ENCODE assay signal across 7 mouse cellular contexts in the genomic region with DNA sequence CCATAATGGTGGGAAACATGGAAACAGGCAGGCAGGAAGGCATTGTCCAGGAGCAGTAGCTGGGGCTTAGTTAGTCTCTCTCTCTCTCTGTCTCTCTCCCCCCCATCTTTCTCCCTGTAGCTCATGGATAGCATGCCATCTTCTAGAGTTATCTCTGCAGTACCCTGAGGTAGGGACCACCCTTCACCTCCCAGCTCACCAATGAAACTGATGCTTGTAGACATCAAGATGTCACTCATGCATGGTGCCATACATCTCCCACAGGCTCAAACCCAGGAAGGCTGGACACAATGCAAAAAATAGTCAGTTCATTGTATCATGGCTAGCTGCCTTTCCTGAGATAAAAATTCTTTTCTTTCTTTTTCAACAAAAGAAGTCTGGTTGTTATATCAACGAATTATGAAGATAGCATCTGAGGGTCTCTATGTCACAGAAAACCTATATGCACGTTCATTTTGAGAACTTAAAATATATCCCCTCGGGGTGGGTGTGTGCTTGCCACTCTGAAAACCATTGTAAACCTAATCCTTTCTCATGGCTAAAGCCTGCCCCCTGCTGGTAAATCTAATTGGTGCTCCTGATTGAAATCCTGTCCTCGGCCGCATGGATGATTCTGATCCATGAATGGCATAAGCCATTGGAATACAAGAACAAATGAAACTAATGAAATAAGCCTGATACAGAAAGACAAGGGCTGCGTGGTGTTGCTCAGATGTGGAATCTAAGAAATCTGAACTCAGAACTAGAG. TPM values are rescaled to one million over a fixed set of nuclear protein-coding genes. Genes with fewer than 3 reads are reported as not detected.
DNase-seq lines count a peak whose midpoint lies in the region; ATAC-seq and TF ChIP-seq lines count a peak whose summit lies in the region.

No protein-coding gene starts in this region.

- TF ChIP-seq EP300 in CH12.LX (IDR thresholded peaks at IDR 0.05; ENCODE audit: low read length), result no peak
- TF ChIP-seq EP300 in lung, postnatal 0 days (IDR thresholded peaks at IDR 0.05), result no peak

- dilution Hi-C loops in CH12.LX (cut with MboI; ENCODE audit: extremely low pct_ligation_motif_present, extremely low pct_unique_long_range_greater_than_20kb, low sequenced_read_pairs), result no loop called here

- 10% methylated on average over 6 of the region's 6 CpGs for WGBS in lung, postnatal 0 days

- no peaks in the 10 kb centered on the region for H3K79me2 ChIP-seq in CH12.LX (replicated peaks; ENCODE audit: control insufficient read depth, extremely low read depth, insufficient read depth, poor library complexity, severe bottlenecking)

- H3K27me3 ChIP-seq in CH12.LX (replicated peaks), result no peaks in the 10 kb centered on the region
- no peaks in the 10 kb centered on the region for H3K27me3 ChIP-seq in lung, postnatal 0 days (replicated peaks; ENCODE audit: insufficient read depth, low read length)

- no peaks in the 10 kb centered on the region for H3K36me3 ChIP-seq in CH12.LX (replicated peaks in 1 of 2; ENCODE audit: control insufficient read depth in 1 of 2, insufficient read depth in 1 of 2, low read length in 1 of 2)
- no peaks in the 10 kb centered on the region for H3K36me3 ChIP-seq in lung, postnatal 0 days (ENCODE audit: insufficient read depth, low read length)

- H3K9ac ChIP-seq in CH12.LX (ENCODE audit: insufficient read depth, low read depth), result no peak overlapping the region
- no peak overlapping the region for H3K9ac ChIP-seq in lung, postnatal 0 days (replicated peaks; ENCODE audit: low read depth)

- no peaks in the 10 kb centered on the region for H3K4me1 ChIP-seq in CH12.LX (ENCODE audit: control insufficient read depth in 1 of 2, insufficient read depth in 2 of 2)
- H3K4me1 ChIP-seq in cortical plate, adult 2 months (ENCODE audit: control insufficient read depth, insufficient read depth, low read length), result no peaks in the 10 kb centered on the region
- no peaks in the 10 kb centered on the region for H3K4me1 ChIP-seq in lung, postnatal 0 days (ENCODE audit: insufficient read depth, low read depth, low read length)

- H3K4me3 ChIP-seq in CH12.LX (replicated peaks in 1 of 3; ENCODE audit: low read depth in 2 of 3, low read length in 2 of 3, poor library complexity in 1 of 3), result no peak overlapping the region
- H3K4me3 ChIP-seq in cortical plate, adult 2 months (ENCODE audit: insufficient read depth, low read length), result no peak overlapping the region
- no peak overlapping the region for H3K4me3 ChIP-seq in lung, postnatal 0 days (ENCODE audit: low read depth, low read length)

- peak; percentile 73 for TF ChIP-seq RAD21 in CH12.LX (IDR thresholded peaks at IDR 0.05; ENCODE audit: low read depth, low read length)

- no peak for ATAC-seq in lung, postnatal 0 days

- TF ChIP-seq POLR2A in CH12.LX (IDR thresholded peaks at IDR 0.05; ENCODE audit: low read depth, low read length), result no peak
- no peak for TF ChIP-seq POLR2A in cortical plate, adult 2 months (IDR thresholded peaks at IDR 0.05; ENCODE audit: extremely low read depth, insufficient read depth, low read length)

- no peak overlapping the region for H3K4me2 ChIP-seq in CH12.LX (ENCODE audit: insufficient read depth, low read depth, poor library complexity, severe bottlenecking)
- no peak overlapping the region for H3K4me2 ChIP-seq in lung, postnatal 0 days (replicated peaks; ENCODE audit: low read depth, low read length)

- in situ Hi-C loops in CH12.LX (cut with MboI; ENCODE audit: low pct_ligation_motif_present, low pct_unique_long_range_greater_than_20kb, low sequenced_read_pairs), result loop anchor here (25.0 kb wide), 1 partner anchor 820 kb away; no protein-coding TSS in a partner anchor

- DNase-seq in CH12.LX (ENCODE audit: extremely low read depth) (peak; percentile 62), ZHBTc4 (ENCODE audit: low read depth, low spot score) (peak; percentile 59)
- DNase-seq in gastrocnemius, postnatal 25 days, result peak; percentile 5
- peak; percentile 86 for DNase-seq in layer of hippocampus, adult 9-10 months (ENCODE audit: low spot score)
- peak; percentile 70 for DNase-seq in lung, postnatal 0 days (ENCODE audit: low spot score)
- DNase-seq in right cerebral cortex, postnatal 14 days, result peak; percentile 84

- H3K27ac ChIP-seq in CH12.LX (ENCODE audit: insufficient read depth, low read depth), result no peak overlapping the region
- no peak overlapping the region for H3K27ac ChIP-seq in cortical plate, adult 2 months (ENCODE audit: insufficient read depth, low read length)
- no peak overlapping the region for H3K27ac ChIP-seq in lung, postnatal 0 days (ENCODE audit: low read length)

- peak; percentile 41 to 73 for TF ChIP-seq CTCF in CH12.LX (conservative IDR thresholded peaks at IDR 0.05 in 1 of 2, IDR thresholded peaks at IDR 0.05 in 1 of 2; ENCODE audit: low read depth in 2 of 2, low read length in 2 of 2)
- TF ChIP-seq CTCF in cortical plate, adult 2 months (IDR thresholded peaks at IDR 0.05; ENCODE audit: extremely low read depth, insufficient read depth, low read length), result peak; percentile 75
- peak; percentile 83 for TF ChIP-seq CTCF in lung, postnatal 0 days (IDR thresholded peaks at IDR 0.05)

- H3K9me3 ChIP-seq in CH12.LX (replicated peaks; ENCODE audit: low read length), result no peaks in the 10 kb centered on the region
- H3K9me3 ChIP-seq in lung, postnatal 0 days (ENCODE audit: low read length), result no peaks in the 10 kb centered on the region

TF ChIP-seq in CH12.LX, 34 proteins besides CTCF, POLR2A, EP300 and RAD21:
- TF ChIP-seq ZKSCAN1 (IDR thresholded peaks at IDR 0.05; ENCODE audit: borderline replicate concordance, low read depth, low read length) (no peak), MYC (IDR thresholded peaks at IDR 0.05; ENCODE audit: low read depth, low read length) (no peak), SMC3 (IDR thresholded peaks at IDR 0.05; ENCODE audit: low read depth, low read length) (peak; percentile 64)

RNA-seq across cellular contexts. Expression of a gene that starts 14.0 kb away (rescaled TPM):
- not detected in 2 replicates for total RNA-seq in CH12.LX (2012; rRNA removed)
- total RNA-seq in CH12.LX (2014; rRNA removed), result 0.03 TPM in 1 of 2 replicates, not detected in the other
- not detected in 2 replicates for polyA plus RNA-seq in CH12.LX (2012; ENCODE audit: insufficient read length, low read depth)
- polyA plus RNA-seq in cortical plate, adult 2 months (2012; rRNA removed), result 5.5 and 7.6 TPM in 2 replicates
- total RNA-seq in gastrocnemius, postnatal 25 days (2021), result under 1 TPM; 0.13 to 0.16 TPM
- 0.05 and 0.12 TPM in 2 replicates for polyA plus RNA-seq in lung, postnatal 0 days (2015; fragmentation: Nextera tagmentation; extraction: Ambion mirVana)

Comparison
In these comparisons a context has a peak if more than half of its experiments do, and no peak if none do; other contexts are left out.
1. DNase-seq: peak in every context shown above with its lines; median percentile 86 in layer of hippocampus, adult 9-10 months; 84 in right cerebral cortex, postnatal 14 days; 70 in lung, postnatal 0 days; 62 in CH12.LX; 59 in ZHBTc4; 5 in gastrocnemius, postnatal 25 days.